Mouse (Mus musculus) cerebellum, adult 2 months (tissue): ENCODE results near the gene 9230102O04Rik. TPM values are rescaled to one million over a fixed set of nuclear protein-coding genes. Genes with fewer than 3 reads are reported as not detected.

Source experiments
- DNase-seq, 2 experiments: peaks; one replicate each; pipeline ENCODE4 v3.0.0; 2021
- H3K27ac ChIP-seq: fragments of 200-500 bp; 2 replicates; pipeline ENCODE4 v1.5.1; 2012; ENCODE audit warnings: low read length, control low read depth, inconsistent platforms; ENCODE audit not compliant: insufficient read depth
- H3K27me3 ChIP-seq: fragments of 200-500 bp; 2 replicates; pipeline ENCODE4 v1.6.1; 2012; ENCODE audit warnings: inconsistent platforms, mild to moderate bottlenecking, low read length, moderate library complexity; ENCODE audit not compliant: control insufficient read depth, insufficient read depth
- H3K4me1 ChIP-seq: fragments of 200-500 bp; 2 replicates; pipeline ENCODE4 v1.6.1; 2011; ENCODE audit warnings: low read length; ENCODE audit not compliant: control insufficient read depth, insufficient read depth
- H3K4me3 ChIP-seq: fragments of 200-500 bp; replicated peaks from 2 replicates; pipeline ENCODE3; 2011; ENCODE audit warnings: mild to moderate bottlenecking, low read depth, low read length, control low read depth; ENCODE audit not compliant: insufficient read depth
- CTCF ChIP-seq: fragments of 200-500 bp; IDR thresholded peaks from 2 replicates; pipeline ENCODE4 v1.5.1; 2011; ENCODE audit warnings: low read depth, mild to moderate bottlenecking, control low read depth, low read length, moderate library complexity, borderline replicate concordance; ENCODE audit not compliant: insufficient read depth
- POLR2A ChIP-seq: fragments of 200-500 bp; IDR thresholded peaks from 2 replicates; pipeline ENCODE4 v1.6.1; 2011; ENCODE audit warnings: low read length, control low read depth, borderline replicate concordance; ENCODE audit not compliant: insufficient read depth
- WGBS: fragments of 180-500 bp; shearing (Covaris S2); methylation state at CpG from one replicate; pipeline ENCODE4 v1.1.7; 2018; 5-methylcytosine and 5-hydroxymethylcytosine counted together
- polyA plus RNA-seq: library from polyadenylated mRNA; depleted of rRNA; stranded (reverse); fragments of >200 nt; gene quantifications from 2 replicates; pipeline ENCODE4 v1.2.3, GENCODE M21; 2012

9230102O04Rik gene
- polyA plus RNA-seq, 1 experiment = not detected

DNA sequence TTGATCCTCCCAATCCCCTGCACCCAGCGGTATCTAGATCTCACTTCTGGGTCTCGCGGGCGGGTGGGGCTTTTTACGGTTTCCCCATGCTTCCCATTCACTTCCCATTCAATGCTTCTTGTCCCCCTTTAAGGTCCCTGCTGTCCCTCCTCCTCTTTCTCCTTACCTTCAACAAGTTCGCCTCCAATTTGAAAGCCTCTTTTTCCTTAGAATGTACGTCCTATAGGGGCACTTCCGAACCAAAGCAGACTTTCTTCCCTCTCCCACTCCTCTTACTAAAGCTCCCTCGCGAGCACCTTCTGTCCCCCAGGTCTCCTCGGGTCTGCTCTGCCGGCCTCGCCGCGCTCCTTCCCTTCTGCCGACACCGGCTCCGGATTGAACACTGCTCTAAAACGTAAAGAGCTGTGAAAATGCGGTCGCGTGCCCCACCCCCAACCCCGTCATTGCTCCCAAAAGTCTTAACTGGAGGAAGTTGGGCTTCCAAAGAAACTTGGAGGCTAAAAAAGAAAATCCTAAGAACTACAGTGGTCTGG lies 377 bp upstream of the 9230102O04Rik start, which contains the start of gene Gata3:
Gene Gata3, minus strand, starts transcription at position 384 of the 533 bp plus-strand sequence.
- WGBS = 2% methylated on average over 23 of the region's 23 CpGs
- Histone ChIP-seq H3K27ac (no peak within 1 kb of the TSS), H3K4me3 (no peak within 1 kb of the TSS)

DNA sequence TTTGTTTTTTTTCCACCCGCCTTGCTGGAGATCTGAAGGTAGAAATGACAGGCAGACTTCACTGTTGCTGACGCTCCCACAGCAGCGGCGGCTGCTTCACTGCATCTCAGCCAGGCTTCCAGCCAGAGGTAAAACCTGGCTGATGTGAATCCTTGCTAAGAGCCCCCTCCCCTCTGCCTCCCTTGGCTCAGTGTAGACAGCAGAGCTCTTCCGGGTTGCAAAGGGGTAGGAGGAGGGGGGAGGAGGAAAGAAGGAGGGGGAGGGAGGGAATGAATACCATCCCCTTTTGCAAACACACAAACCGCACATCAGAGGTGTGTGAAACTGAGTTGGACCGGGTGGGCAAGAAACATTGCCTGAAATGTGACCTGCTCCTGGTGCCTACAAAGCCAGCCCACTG lies 1.7 kb downstream of the 9230102O04Rik start:
- WGBS = 2% methylated on average over 7 of the region's 7 CpGs
- Histone ChIP-seq H3K4me3 (no peak overlapping the region), H3K27me3 (peaks cover 30% of the 10 kb centered on the region; the same call in 1 of the 2 replicates), H3K27ac (no peak overlapping the region), H3K4me1 (no peaks in the 10 kb centered on the region)
- no peak for DNase-seq
- no peak for TF ChIP-seq POLR2A
- no peak for TF ChIP-seq CTCF

More for the DNA sequence above, 377 bp upstream of the 9230102O04Rik start, which contains the start of gene Gata3:
- peaks cover 14% of the 10 kb centered on the region; the same call in 1 of the 2 replicates for H3K27me3 ChIP-seq
- TF ChIP-seq POLR2A (no peak), CTCF (no peak)
- no peak for DNase-seq
- no peaks in the 10 kb centered on the region for H3K4me1 ChIP-seq

DNA sequence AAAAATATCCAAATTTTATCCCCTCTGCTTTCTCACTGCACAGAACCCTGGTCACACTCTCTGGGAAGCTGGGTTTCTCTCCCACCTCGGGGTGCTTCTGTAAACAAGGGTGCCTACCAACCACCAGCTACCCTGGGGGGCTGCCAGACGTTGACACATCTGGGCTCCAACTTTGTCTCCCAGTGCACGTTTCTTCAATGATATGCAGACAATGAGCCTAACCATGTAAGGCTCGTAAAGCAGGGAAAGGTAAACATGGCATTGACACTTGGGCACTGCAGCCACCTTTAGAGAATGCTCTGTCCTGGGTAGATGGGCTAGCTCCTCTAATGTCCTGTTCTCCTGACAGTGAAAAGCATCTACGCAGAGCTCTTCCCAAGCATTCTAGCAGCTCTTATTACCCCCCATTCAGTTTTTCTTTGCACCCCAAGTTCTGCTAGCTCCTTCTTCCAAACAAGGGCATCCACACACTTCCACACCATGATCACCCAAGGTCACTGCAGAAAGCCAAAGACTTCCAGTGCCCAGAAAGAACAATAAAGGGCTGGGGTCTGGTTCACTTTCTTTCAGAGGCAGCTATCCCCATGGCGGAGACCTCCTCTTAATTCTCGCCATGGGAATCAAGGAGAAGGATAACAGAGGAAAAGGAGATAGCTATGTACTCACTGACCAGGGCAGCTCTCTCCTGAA lies 2.3 kb downstream of the 9230102O04Rik start:
- Histone ChIP-seq H3K4me3 (no peak overlapping the region), H3K27ac (no peak overlapping the region), H3K4me1 (no peaks in the 10 kb centered on the region; the same call in 1 of the 2 replicates), H3K27me3 (peaks cover 35% of the 10 kb centered on the region)
- DNase-seq = no peak
- WGBS = 7% methylated on average over 7 of the region's 7 CpGs
- no peak for TF ChIP-seq CTCF
- no peak for TF ChIP-seq POLR2A

DNA sequence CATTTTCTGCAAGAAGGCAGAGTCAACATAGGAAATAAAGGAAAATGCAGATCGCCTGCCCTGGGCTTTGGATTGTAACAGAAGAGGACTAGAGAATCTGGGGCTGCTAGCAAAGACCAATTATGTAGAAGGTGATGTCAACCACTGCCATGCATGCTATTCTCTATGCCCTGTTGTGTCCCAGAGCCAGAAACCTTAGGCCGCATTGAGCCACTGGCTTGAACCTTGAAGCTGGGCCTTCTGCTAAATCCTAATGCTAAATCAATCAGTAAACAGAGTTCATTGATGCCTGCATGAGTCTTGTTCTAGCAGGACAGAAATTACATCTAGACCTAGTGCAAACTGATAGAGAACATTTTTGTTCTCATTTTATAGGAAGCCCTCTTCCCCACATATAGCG lies 3.3 kb downstream of the 9230102O04Rik start:
- TF ChIP-seq CTCF = no peak
- no peak for TF ChIP-seq POLR2A
- Histone ChIP-seq H3K4me3 (no peak overlapping the region), H3K27me3 (peaks cover 37% of the 10 kb centered on the region), H3K27ac (no peak overlapping the region), H3K4me1 (no peaks in the 10 kb centered on the region; the same call in 1 of the 2 replicates)
- WGBS = 34% methylated on average over 3 of the region's 3 CpGs
- no peak for DNase-seq

DNA sequence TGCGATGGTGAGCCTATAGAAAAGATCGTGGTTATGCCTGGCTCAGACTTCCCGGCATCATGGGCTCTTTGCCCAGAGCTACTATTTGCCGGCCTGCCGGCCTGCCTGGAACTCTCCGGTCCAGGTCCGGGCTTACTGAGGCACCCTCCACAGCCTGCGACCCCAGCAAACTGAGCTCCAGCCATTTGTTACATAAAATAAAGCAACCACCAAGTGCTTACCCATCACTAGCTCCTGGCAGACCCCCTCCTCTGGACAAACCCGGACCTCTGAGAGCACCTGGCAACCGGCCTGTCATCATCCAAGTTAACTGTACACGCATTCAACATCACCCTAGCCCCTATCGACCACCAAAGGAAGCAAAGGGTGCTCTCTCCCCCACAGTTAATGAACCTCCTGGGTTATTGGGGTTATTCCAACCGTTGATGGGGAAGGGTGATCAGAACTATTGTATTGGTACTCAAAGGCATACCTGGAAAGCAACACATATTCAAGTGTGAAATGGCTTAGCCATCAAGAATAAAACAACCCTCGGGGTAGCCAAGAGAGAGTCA lies 4.0 kb downstream of the 9230102O04Rik start:
- Histone ChIP-seq H3K4me1 (no peaks in the 10 kb centered on the region; the same call in 1 of the 2 replicates), H3K4me3 (no peak overlapping the region), H3K27me3 (peaks cover 36% of the 10 kb centered on the region), H3K27ac (no peak overlapping the region)
- no peak for TF ChIP-seq POLR2A
- TF ChIP-seq CTCF = no peak
- no peak for DNase-seq
- 6% methylated on average over 14 of the region's 14 CpGs for WGBS

DNA sequence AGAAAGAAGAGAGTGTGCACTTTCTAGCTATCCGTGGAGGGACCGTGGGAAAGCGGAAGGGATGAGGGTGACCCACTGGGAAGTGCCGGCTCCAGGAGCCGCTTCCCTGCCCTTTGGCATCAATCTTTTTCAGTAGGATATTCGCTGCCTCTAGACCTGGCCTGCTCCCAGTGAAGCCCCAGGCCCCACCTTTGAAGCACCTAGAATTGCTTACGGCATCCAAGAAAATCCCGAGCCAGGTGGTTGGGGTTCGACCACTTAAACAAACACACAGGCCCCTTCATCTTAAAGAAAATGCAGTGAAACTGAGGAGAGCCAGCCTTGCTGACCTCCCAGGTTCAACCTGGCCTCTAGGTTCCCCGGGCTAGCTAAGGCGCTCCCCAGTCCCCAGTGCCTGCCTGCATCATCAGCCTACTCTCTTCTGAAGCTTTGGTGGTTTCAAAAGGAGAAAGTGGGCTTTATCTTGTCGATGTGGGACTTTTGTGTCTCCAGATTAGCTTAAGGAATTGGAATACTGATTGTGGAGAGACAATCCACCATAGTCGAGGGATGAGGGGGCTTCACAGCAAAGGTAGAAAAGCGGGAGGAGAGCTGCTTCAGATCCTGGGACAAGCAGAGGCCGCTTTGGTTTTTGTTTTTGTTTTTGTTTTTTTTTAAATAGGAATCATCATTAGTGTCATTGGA lies 4.7 kb downstream of the 9230102O04Rik start:
- 8% methylated on average over 15 of the region's 15 CpGs for WGBS
- no peak for DNase-seq
- H3K4me1 ChIP-seq = no peaks in the 10 kb centered on the region; the same call in 1 of the 2 replicates
- H3K4me3 ChIP-seq = no peak overlapping the region
- peaks cover 34% of the 10 kb centered on the region for H3K27me3 ChIP-seq
- no peak overlapping the region for H3K27ac ChIP-seq
- TF ChIP-seq POLR2A (no peak), CTCF (no peak)

DNA sequence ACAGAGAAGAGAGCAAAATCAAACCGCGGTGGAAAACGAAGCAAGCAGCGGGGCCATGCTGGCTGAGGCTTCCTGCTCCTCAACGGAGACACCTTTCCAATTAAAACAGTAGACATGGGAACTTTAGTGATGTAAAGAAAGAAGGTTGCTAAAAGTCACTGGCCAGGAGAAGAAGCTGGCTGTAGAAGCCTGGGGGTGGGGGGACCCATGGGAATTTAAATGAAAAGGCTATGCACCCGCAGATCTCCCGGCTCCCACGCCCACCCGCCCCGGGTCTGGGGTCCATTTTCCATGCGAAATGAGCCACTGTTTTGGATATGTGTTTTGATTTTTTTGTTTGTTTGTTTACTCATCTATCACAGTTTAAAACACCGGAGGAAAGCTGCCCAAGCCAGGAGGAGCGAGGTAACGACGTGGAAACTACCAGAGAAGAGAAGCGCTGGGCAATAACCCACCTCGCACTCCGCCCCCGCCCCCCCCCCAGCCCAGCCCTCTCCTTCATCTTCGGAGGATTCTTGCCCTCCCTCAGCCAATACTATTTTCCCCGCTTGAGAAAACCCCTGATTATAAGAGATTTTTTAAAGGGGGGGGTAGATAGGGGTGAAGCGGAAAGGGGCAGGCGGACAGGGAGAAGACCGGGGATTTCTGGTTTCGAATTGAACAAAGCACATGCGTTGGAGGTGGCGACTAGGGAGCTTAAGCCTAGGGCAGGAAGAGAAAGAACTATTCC lies 5.4 kb downstream of the 9230102O04Rik start:
- no peak for DNase-seq
- Histone ChIP-seq H3K4me3 (no peak overlapping the region), H3K27ac (no peak overlapping the region), H3K27me3 (peaks cover 40% of the 10 kb centered on the region), H3K4me1 (no peaks in the 10 kb centered on the region; the same call in 1 of the 2 replicates)
- TF ChIP-seq POLR2A (no peak), CTCF (no peak)
- 4% methylated on average over 27 of the region's 27 CpGs for WGBS
